Mouse (Mus musculus) left cerebral cortex, adult 9 months (tissue): ENCODE measurements around the gene Arid1b.

Source experiments
- DNase-seq, 2 experiments: peaks; one replicate each; pipeline ENCODE4 v3.0.0; 2022; ENCODE audit warnings: low spot score in 2 of 2

Arid1b gene

GRCm38 (mm10) chr17:5246688-5247087 is 252.6 kb downstream of the Arid1b start:
- DNase-seq: no peak

GRCm38 (mm10) chr17:5247247-5247646 is 253.1 kb downstream of the Arid1b start:
- no peak for DNase-seq

GRCm38 (mm10) chr17:5247737-5248136 is 253.6 kb downstream of the Arid1b start:
- no peak for DNase-seq

GRCm38 (mm10) chr17:5248957-5249656 is 255.0 kb downstream of the Arid1b start:
- DNase-seq: peak in 1 of 2 experiments; percentile 26

- DNase-seq: no peak
Observed at GRCm38 (mm10) chr17:5249681-5250180, 255.6 kb downstream of the Arid1b start.

GRCm38 (mm10) chr17:5252436-5252835 is 258.3 kb downstream of the Arid1b start:
- DNase-seq: peak in 1 of 2 experiments; percentile 88

GRCm38 (mm10) chr17:5254717-5255617 is 260.8 kb downstream of the Arid1b start:
- no peak for DNase-seq

GRCm38 (mm10) chr17:5255618-5255933 is 261.4 kb downstream of the Arid1b start:
- no peak for DNase-seq

- no peak for DNase-seq
Observed at GRCm38 (mm10) chr17:5258978-5259377, 264.8 kb downstream of the Arid1b start.

GRCm38 (mm10) chr17:5261131-5261651 is 267.1 kb downstream of the Arid1b start:
- DNase-seq: peak; percentile 53 to 62

GRCm38 (mm10) chr17:5261874-5262605 is 267.9 kb downstream of the Arid1b start:
- DNase-seq: peak in 1 of 2 experiments; percentile 34

GRCm38 (mm10) chr17:5262788-5263187 is 268.7 kb downstream of the Arid1b start:
- DNase-seq: no peak

- no peak for DNase-seq
Observed at GRCm38 (mm10) chr17:5264783-5265182, 270.7 kb downstream of the Arid1b start.

- no peak for DNase-seq
Observed at GRCm38 (mm10) chr17:5265615-5266014, 271.5 kb downstream of the Arid1b start.

- DNase-seq: no peak
Observed at GRCm38 (mm10) chr17:5267747-5268146, 273.6 kb downstream of the Arid1b start.

GRCm38 (mm10) chr17:5269302-5269701 is 275.2 kb downstream of the Arid1b start:
- DNase-seq: no peak

GRCm38 (mm10) chr17:5269774-5270173 is 275.6 kb downstream of the Arid1b start:
- no peak for DNase-seq

- no peak for DNase-seq
Observed at GRCm38 (mm10) chr17:5270823-5271222, 276.7 kb downstream of the Arid1b start.

GRCm38 (mm10) chr17:5273118-5273517 is 279.0 kb downstream of the Arid1b start:
- no peak for DNase-seq

- DNase-seq: peak in 1 of 2 experiments; percentile 73
Observed at GRCm38 (mm10) chr17:5273685-5274084, 279.6 kb downstream of the Arid1b start.

GRCm38 (mm10) chr17:5274429-5274828 is 280.3 kb downstream of the Arid1b start:
- no peak for DNase-seq

GRCm38 (mm10) chr17:5275749-5276148 is 281.6 kb downstream of the Arid1b start:
- DNase-seq: no peak
